Mouse (Mus musculus): ENCODE data around the gene Crispld2.

DNA sequence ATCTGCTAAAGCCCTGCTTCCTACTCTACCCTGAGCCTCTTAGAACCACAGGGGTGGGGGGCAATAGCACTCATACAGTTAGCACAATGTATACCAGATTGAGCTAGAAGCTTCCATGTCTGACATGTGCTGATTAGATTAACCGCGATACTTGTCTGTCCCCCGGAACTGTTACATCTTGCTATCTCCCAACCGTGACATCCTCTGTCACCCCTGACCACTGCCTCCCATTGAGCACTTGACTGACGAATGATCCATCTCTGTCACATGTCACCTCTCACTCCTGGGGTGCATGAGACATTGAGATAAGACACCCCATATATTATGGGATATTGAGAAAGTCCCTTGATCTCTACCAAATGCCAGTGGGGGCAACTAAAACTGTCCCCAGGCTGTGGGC, 34.0 kb downstream of the Crispld2 start:
- TF ChIP-seq HCFC1 (IDR thresholded peaks at IDR 0.05; ENCODE audit: borderline replicate concordance, insufficient read depth, low read length) (no peak), CHD2 (IDR thresholded peaks at IDR 0.05; ENCODE audit: low read depth, low read length) (no peak), ZNF384 (IDR thresholded peaks at IDR 0.05; ENCODE audit: low read depth, low read length) (no peak), ZC3H11A (IDR thresholded peaks at IDR 0.05; ENCODE audit: borderline replicate concordance, low read depth, low read length) (no peak)
